Mouse (Mus musculus) lung, adult 2 months (tissue): ENCODE results near the gene 4931429L15Rik.

Experiments used
- CTCF ChIP-seq: fragments of 200-500 bp; IDR thresholded peaks from 2 replicates; pipeline ENCODE4 v1.5.1; 2011; ENCODE audit warnings: mild to moderate bottlenecking, low read length, control low read depth; ENCODE audit not compliant: insufficient read depth
- POLR2A ChIP-seq: fragments of 200-500 bp; IDR thresholded peaks from 2 replicates; pipeline ENCODE4 v1.6.1; 2011; ENCODE audit warnings: low read depth, mild to moderate bottlenecking, control low read depth, low read length, borderline replicate concordance; ENCODE audit errors: extremely low read depth

DNA sequence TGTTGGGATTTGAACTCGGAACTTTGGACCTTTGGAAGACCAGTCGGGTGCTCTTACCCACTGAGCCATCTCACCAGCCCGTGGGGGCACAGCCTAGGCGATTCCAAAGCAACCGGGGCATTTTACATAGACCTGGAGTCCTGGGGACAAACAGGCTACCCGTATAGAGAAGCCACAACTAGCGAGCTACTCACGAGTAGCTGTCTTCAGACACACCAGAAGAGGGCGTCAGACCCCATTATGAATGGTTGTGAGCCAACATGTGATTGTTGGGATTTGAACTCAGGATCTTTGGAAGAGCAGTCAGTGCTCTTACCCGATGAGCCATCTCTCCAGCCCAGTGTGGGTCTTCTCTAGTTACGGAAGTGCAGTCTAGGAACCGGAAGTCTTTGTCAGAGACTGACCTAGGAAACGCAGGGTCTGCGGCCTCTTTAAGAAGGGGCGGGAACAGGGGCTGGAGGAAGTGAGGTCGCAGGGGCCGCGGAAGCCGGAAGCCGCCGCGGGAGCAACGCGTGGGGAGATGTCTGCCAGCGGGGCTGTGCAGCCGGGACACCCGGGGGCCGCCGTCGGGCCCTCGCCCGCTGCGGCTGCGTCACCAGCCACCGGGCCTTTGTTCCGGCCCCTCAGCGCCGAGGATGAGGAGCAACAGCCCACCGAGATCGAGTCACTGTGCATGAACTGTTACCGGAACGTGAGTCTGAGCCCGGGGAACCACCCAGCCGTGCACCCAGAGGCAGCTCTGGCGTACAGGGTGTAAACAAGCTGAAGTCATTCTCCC, 46.9 kb downstream of the 4931429L15Rik start, which contains the start of gene Zpr1:
- TF ChIP-seq POLR2A (peak; percentile 49; the same call in 1 of the 2 replicates), CTCF (no peak)
